Mouse (Mus musculus) lung, embryonic 16.5 days (tissue): ENCODE data around the gene Pamr1. TPM values are rescaled to one million over a fixed set of nuclear protein-coding genes. Genes with fewer than 3 reads are reported as not detected.
A peak's percentile ranks its signal among the peaks of the same experiment; 100 is the strongest.

Source experiments
- ATAC-seq: fragments of 200-750 bp; cut with Nextera tagmentation; 2 replicates; pipeline ENCODE4 v1.8.0; 2017; ENCODE audit warnings: low read depth, mild to moderate bottlenecking, moderate library complexity
- H3K27ac ChIP-seq: fragments of 300-500 bp; sonication (generic); 2 replicates; pipeline ENCODE4 v1.5.1; 2014; ENCODE audit warnings: mild to moderate bottlenecking, control low read depth, low read length
- H3K27me3 ChIP-seq: fragments of 300-500 bp; sonication (generic); 2 replicates; pipeline ENCODE4 v1.6.1; 2014; ENCODE audit warnings: low read depth, low read length, mixed read lengths; ENCODE audit not compliant: control insufficient read depth, insufficient read depth
- H3K36me3 ChIP-seq: fragments of 300-500 bp; sonication (generic); 2 replicates; pipeline ENCODE4 v1.6.1; 2014; ENCODE audit warnings: low read length; ENCODE audit not compliant: control insufficient read depth, insufficient read depth
- H3K4me1 ChIP-seq: fragments of 300-500 bp; sonication (generic); replicated peaks from 2 replicates; pipeline ENCODE4 v1.6.1; 2014; ENCODE audit warnings: low read length, mixed read lengths; ENCODE audit not compliant: control insufficient read depth, insufficient read depth
- H3K4me2 ChIP-seq: fragments of 300-500 bp; sonication (generic); 2 replicates; pipeline ENCODE4 v1.6.1; 2014; ENCODE audit warnings: low read depth, low read length, control low read depth
- H3K4me3 ChIP-seq: fragments of 300-500 bp; sonication (generic); 2 replicates; pipeline ENCODE4 v1.5.1; 2014; ENCODE audit warnings: mild to moderate bottlenecking, low read length, control low read depth
- H3K9ac ChIP-seq: fragments of 300-500 bp; sonication (generic); 2 replicates; pipeline ENCODE4 v1.6.1; 2014; ENCODE audit warnings: low read length, control low read depth
- H3K9me3 ChIP-seq: fragments of 300-500 bp; sonication (generic); 2 replicates; pipeline ENCODE4 v1.6.1; 2016; ENCODE audit warnings: low read length; ENCODE audit not compliant: control insufficient read depth
- WGBS: fragments of 180-500 bp; shearing (Covaris S2); extraction: QIAGEN DNeasy Blood & Tissue Kit; methylation state at CpG from one replicate; pipeline ENCODE4 v1.1.7; 2014; 5-methylcytosine and 5-hydroxymethylcytosine counted together
- polyA plus RNA-seq: library from polyadenylated mRNA; unstranded; fragments of >200 nt; fragmentation: Nextera tagmentation; extraction: Ambion mirVana; gene quantifications from 2 replicates; pipeline ENCODE4 v1.2.1, GENCODE M21; 2015

Gene Pamr1
- polyA plus RNA-seq, 1 experiment from 2014 or later, result 19.5 TPM

GRCm38 (mm10) chr2:102686108-102686450 lies 136.3 kb downstream of the Pamr1 start:
- WGBS, result 59% methylated on average over 9 of the region's 9 CpGs
- no peaks in the 10 kb centered on the region for H3K9me3 ChIP-seq
- ATAC-seq, result no peak
- H3K27me3 ChIP-seq, result no peaks in the 10 kb centered on the region
- no peak overlapping the region for H3K4me2 ChIP-seq
- H3K4me1 ChIP-seq, result no peaks in the 10 kb centered on the region; the same call in 1 of the 2 replicates
- H3K27ac ChIP-seq, result no peak overlapping the region
- peak overlapping the region; percentile 27; the same call in 1 of the 2 replicates for H3K9ac ChIP-seq
- no peak overlapping the region for H3K4me3 ChIP-seq
- no peaks in the 10 kb centered on the region for H3K36me3 ChIP-seq

Other genes with a start within 250 kb of the Pamr1 start
- 16.2 and 16.6 TPM in 2 replicates for gene Trim44, start 142.2 kb upstream of the Pamr1 start, polyA plus RNA-seq
- 2.7 TPM in 2 replicates for gene Fjx1, start 97.5 kb upstream of the Pamr1 start, polyA plus RNA-seq
- gene Slc1a2, start 108.6 kb downstream of the Pamr1 start, polyA plus RNA-seq, result 0.19 and 0.35 TPM in 2 replicates